Mouse (Mus musculus): ENCODE measurements around the gene Hoxd1. TPM values are rescaled to one million over a fixed set of nuclear protein-coding genes. Genes with fewer than 3 reads are reported as not detected.

Hoxd1 gene
- not detected in 2 replicates for polyA plus RNA-seq (2012; rRNA removed; ENCODE audit: low replicate concordance)

GRCm38 (mm10) chr2:74762522-74763244, at the start of gene Hoxd1:
Gene Hoxd1 (plus strand): TSS chr2:74762980.

GRCm38 (mm10) chr2:74726551-74726950, 36.2 kb upstream of the Hoxd1 start, which contains the start of gene Gm28230:
Gene Gm28230 (plus strand): TSS chr2:74726728.

Other genes starting within 250 kb of the Hoxd1 start
- 4.8 and 7.8 TPM in 2 replicates for gene Lnpk, start 183.5 kb upstream of the Hoxd1 start, polyA plus RNA-seq (2012; rRNA removed; ENCODE audit: low replicate concordance)
- gene Evx2, start 103.4 kb upstream of the Hoxd1 start, polyA plus RNA-seq (2012; rRNA removed; ENCODE audit: low replicate concordance), result not detected in 2 replicates
- not detected in 2 replicates for gene Hoxd13, start 94.7 kb upstream of the Hoxd1 start, polyA plus RNA-seq (2012; rRNA removed; ENCODE audit: low replicate concordance)
- gene Hoxd12, start 88.0 kb upstream of the Hoxd1 start, polyA plus RNA-seq (2012; rRNA removed; ENCODE audit: low replicate concordance), result not detected in 2 replicates
- gene Hoxd11, start 83.4 kb upstream of the Hoxd1 start, polyA plus RNA-seq (2012; rRNA removed; ENCODE audit: low replicate concordance), result 0.24 and 52.9 TPM in 2 replicates
- 0.97 and 42.6 TPM in 2 replicates for gene Hoxd10, start 71.1 kb upstream of the Hoxd1 start, polyA plus RNA-seq (2012; rRNA removed; ENCODE audit: low replicate concordance)
- 7.5 and 57.1 TPM in 2 replicates for gene Hoxd9, start 65.3 kb upstream of the Hoxd1 start, polyA plus RNA-seq (2012; rRNA removed; ENCODE audit: low replicate concordance)
- 11.5 and 27.9 TPM in 2 replicates for gene Hoxd8, start 58.4 kb upstream of the Hoxd1 start, polyA plus RNA-seq (2012; rRNA removed; ENCODE audit: low replicate concordance)
- 0.70 and 18.6 TPM in 2 replicates for gene Hoxd3, start 51.1 kb upstream of the Hoxd1 start, polyA plus RNA-seq (2012; rRNA removed; ENCODE audit: low replicate concordance)
- gene Hoxd4, start 51.1 kb upstream of the Hoxd1 start, polyA plus RNA-seq (2012; rRNA removed; ENCODE audit: low replicate concordance), result 36.3 and 69.5 TPM in 2 replicates
- 6.2 and 15.3 TPM in 2 replicates for gene Gm28230, start 36.3 kb upstream of the Hoxd1 start, polyA plus RNA-seq (2012; rRNA removed; ENCODE audit: low replicate concordance)
- gene Mtx2, start 62.8 kb downstream of the Hoxd1 start, polyA plus RNA-seq (2012; rRNA removed; ENCODE audit: low replicate concordance), result 59.5 and 89.6 TPM in 2 replicates

All from subcutaneous adipose tissue, adult 2 months (tissue).